Mouse (Mus musculus) MN1 (cell line): ENCODE data around the gene Ago3.

Source experiments
- DNase-seq: peaks from one replicate; pipeline ENCODE4 v3.0.0-alpha.2; 2016; ENCODE audit warnings: low spot score

Gene Ago3

GRCm38 (mm10) chr4:126310344-126310743, 119.0 kb downstream of the Ago3 start:
- no peak for DNase-seq

- peak; percentile 79 for DNase-seq
These were observed 119.4 kb downstream of the Ago3 start for GRCm38 (mm10) chr4:126309922-126310309.

DNA sequence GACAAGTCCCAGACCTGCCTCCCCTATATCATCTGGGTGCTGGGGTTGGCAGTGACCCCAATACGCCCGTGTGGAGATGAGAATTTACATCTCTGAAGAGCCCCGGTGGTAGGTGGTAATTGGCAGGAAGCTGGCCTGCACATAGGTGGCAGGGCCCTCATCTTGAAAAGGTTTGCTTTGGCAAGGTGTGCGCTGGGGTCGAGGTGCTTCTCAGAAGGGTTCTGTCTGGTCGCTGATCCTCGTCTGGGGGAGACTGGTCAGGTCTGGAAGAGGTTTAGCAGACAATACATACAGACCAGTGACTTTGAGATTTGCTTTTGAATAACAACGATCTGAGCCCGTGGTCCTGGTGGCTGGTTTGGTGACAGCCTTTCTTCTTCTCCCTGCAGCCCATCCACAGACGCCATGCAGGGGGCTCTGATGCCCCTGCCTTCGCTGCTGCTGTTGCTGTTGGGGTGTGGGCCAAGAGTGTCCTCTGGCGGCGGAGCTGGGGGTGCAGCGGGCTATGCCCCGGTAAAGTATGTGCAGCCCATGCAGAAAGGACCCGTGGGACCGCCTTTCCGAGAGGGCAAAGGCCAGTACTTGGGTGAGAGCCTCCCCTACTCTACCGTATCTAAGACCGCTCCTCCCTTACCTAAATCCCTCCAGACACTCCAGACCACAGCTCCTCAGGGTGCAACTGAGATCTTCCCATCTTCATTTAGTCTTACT, 120.0 kb downstream of the Ago3 start:
- no peak for DNase-seq

DNA sequence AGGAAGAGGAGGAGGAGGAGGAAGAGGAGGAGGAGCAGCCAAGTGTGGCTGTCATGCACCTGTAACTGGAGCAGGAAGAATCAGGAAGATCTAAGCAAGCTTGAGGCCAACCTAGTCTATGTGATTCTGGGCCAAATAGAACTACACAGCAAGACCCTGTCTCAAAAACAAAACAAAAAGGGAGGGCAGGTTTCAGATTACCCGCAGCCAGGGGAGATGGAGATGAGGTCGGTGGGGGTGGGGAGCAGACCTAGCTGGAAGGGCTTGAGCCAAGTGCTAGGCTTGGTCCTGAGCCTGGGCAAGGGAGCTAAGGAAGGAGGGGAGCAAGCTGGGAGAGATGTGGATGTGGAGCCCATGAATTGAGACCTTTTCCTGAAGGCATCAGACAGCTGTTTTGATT, 122.5 kb downstream of the Ago3 start:
- no peak for DNase-seq

- no peak for DNase-seq
These were observed 123.3 kb downstream of the Ago3 start for GRCm38 (mm10) chr4:126306058-126306457.

GRCm38 (mm10) chr4:126305428-126305827, 123.9 kb downstream of the Ago3 start:
- DNase-seq, result no peak

DNA sequence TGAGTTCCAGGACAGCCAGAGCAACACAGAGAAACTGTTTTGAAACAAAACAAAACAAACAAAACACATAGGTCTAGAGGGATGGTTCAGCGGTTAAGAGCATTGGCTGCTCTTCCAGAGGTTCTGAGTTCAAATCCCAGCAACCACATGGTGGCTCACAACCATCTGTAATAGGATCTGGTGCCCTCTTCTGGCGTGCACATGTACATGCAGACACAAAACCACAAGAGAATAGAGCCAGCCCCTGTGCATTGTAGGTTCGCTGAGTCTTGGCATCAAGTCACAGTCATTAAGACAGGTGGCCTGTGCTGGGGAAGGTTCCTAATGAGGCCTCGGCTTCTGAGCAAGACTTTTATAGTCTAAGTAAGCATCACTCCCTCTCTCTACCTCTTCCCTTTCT, 125.5 kb downstream of the Ago3 start:
- no peak for DNase-seq

GRCm38 (mm10) chr4:126301584-126302309, 127.6 kb downstream of the Ago3 start:
- DNase-seq, result no peak

DNA sequence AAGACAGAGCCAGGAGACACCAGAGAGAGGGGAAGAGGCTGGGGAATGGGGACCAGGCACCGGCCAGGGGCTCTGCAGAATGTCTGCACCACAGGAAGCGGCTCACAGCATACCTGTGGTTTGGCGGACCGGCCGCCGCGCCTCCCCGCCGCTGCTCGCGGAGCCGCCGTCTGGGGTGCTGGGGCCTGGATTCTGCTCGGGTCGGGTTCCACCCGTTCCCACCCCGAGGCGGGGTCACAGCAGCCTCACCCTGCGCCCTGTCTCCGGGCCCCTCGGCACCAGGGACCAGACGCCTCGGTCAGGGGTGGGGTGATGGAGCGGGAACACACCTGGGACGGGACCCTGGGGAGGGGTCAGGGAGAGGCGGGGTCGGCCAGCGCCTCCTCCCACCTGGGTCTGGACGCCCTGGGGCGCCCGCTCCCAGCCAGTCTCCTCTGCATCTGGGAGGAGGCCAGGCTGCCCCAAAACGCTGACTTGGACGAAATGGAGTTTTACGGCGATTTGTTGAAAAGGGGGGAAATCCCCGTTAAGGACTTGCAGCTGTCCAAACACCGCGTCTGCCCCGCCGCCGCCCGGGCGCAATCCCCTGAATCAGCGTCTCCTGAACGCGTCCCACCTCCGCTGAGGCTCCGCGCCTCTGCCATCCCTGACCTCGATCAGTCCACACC, 128.3 kb downstream of the Ago3 start:
- DNase-seq, result no peak

GRCm38 (mm10) chr4:126296617-126297101, 132.7 kb downstream of the Ago3 start:
- peak; percentile 56 for DNase-seq

GRCm38 (mm10) chr4:126295937-126296336, 133.4 kb downstream of the Ago3 start:
- no peak for DNase-seq

- DNase-seq, result no peak
These were observed 134.2 kb downstream of the Ago3 start for GRCm38 (mm10) chr4:126295152-126295551.

GRCm38 (mm10) chr4:126291196-126291595, 138.2 kb downstream of the Ago3 start:
- DNase-seq, result no peak

DNA sequence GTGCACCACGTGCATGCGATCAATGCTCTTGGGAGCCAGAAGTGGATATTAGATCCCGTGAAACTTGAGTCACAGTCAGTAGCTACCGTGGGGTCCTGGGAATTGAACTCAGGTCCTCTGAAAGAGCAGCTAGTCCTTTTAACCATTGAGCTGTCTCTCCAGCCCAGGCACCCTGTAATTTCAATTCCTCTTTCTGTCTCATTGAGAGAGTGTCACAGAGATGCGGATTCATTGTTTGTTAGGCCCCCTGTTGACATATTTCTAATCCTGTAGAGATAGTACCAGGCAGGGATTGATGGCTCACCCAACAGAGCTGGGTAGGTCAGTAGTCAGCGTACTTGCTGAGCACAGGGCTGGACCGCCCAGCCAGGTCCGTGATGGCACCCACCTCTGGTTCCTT, 139.0 kb downstream of the Ago3 start:
- no peak for DNase-seq

- DNase-seq, result no peak
These were observed 141.2 kb downstream of the Ago3 start for GRCm38 (mm10) chr4:126288085-126288666.

GRCm38 (mm10) chr4:126287302-126287995, 141.9 kb downstream of the Ago3 start:
- no peak for DNase-seq

DNA sequence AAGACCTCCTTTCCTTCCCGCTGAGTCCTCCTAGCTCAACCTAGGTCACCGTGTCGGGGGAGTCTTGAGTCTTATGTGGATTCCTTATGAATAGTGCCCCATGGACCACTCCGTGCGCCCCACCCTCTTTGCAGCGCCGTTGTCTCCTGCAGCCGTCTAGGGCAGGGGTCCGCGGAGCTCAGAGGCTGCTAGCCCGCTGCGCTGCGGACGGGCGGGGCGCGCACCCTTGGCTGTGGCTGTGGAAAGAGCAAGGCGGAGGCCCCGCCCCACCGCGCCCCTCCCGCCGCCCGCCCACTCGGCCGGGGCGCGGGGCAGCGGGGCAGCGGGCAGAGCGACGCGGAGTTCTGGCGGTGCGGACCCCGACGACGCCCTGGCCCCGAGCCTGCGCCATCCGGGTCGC, 142.9 kb downstream of the Ago3 start, which contains the start of gene Col8a2:
Gene Col8a2 (plus strand): TSS at position 302 of the 400 bp plus-strand sequence.
- no peak for DNase-seq

GRCm38 (mm10) chr4:126283582-126283981, 145.8 kb downstream of the Ago3 start:
- no peak for DNase-seq

DNA sequence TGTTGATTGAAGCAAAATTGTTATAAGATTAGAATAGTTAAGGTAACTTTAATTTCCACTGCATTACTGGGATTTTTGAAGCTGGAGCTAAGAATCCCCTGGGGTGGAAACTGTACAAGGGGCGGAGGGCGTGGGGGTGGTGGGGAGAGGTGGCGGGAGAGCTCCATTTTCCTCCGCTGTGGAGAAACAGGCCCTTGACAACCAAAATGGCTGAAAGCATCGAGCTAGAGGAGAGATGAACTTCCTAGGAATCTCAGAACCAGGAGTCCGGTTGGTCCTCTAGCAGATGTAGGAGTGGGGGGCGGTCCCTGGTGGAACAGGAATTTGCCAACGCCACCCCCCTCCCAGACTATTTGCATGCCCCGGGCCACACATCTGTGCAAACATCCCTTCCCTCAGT, 147.7 kb downstream of the Ago3 start:
- no peak for DNase-seq
